Mouse (Mus musculus) activated CD4-positive, CD25-positive, alpha-beta regulatory T cell (primary cell): ENCODE data around the gene Mindy1. TPM values are rescaled to one million over a fixed set of nuclear protein-coding genes. Genes with fewer than 3 reads are reported as not detected.

ENCODE experiments used
- polyA plus RNA-seq, 2 experiments: library from polyadenylated mRNA; unstranded; fragments of 100-300 nt; shearing (Covaris generic); gene quantifications; one replicate each; pipeline ENCODE4 v1.2.1; 2017

The Mindy1 gene
- polyA plus RNA-seq, result 10 to 100 TPM; 28.2 to 29.8 TPM

GRCm38 (mm10) chr3:95281216-95282126 lies at the start of gene Mindy1, which contains the start of gene Prune1:
Gene Mindy1, plus strand, starts transcription at chr3:95281345.
Gene Prune1, minus strand, starts transcription at chr3:95282076.

GRCm38 (mm10) chr3:95241498-95241897 lies 39.6 kb upstream of the Mindy1 start, which contains the start of gene Gm128:
Gene Gm128, minus strand, starts transcription at chr3:95241598.

GRCm38 (mm10) chr3:95250783-95251424 lies 30.2 kb upstream of the Mindy1 start, which contains the start of gene Bnipl:
Gene Bnipl, minus strand, starts transcription at chr3:95251193.

GRCm38 (mm10) chr3:95307100-95307499 lies 26.0 kb downstream of the Mindy1 start, which contains the start of gene Anxa9:
Gene Anxa9, minus strand, starts transcription at chr3:95307176.

GRCm38 (mm10) chr3:95314486-95315093 lies 33.4 kb downstream of the Mindy1 start, which contains the start of gene Cers2:
Gene Cers2, plus strand, starts transcription at chr3:95314791.

Other genes starting within 250 kb of the Mindy1 start
- 100 to 1,000 TPM; 267 to 314 TPM for gene Psmd4, start 238.7 kb upstream of the Mindy1 start, polyA plus RNA-seq
- gene Pip5k1a, start 174.4 kb upstream of the Mindy1 start, polyA plus RNA-seq, result 10 to 100 TPM; 24.1 to 24.5 TPM
- gene Vps72, start 170.3 kb upstream of the Mindy1 start, polyA plus RNA-seq, result 100 to 1,000 TPM in 1 of 2 experiments, 10 to 100 TPM in 1; 99.6 to 118 TPM
- gene Tmod4, start 156.9 kb upstream of the Mindy1 start, polyA plus RNA-seq, result 1 to 10 TPM; 2.0 to 4.4 TPM
- 100 to 1,000 TPM in 1 of 2 experiments, 10 to 100 TPM in 1; 65.2 to 120 TPM for gene Scnm1, start 147.3 kb upstream of the Mindy1 start, polyA plus RNA-seq
- 10 to 100 TPM; 23.6 to 34.9 TPM for gene Lysmd1, start 147.3 kb upstream of the Mindy1 start, polyA plus RNA-seq
- 100 to 1,000 TPM; 229 to 255 TPM for gene Tnfaip8l2, start 139.0 kb upstream of the Mindy1 start, polyA plus RNA-seq
- 1 to 10 TPM; 1.8 to 1.9 TPM for gene Sema6c, start 120.9 kb upstream of the Mindy1 start, polyA plus RNA-seq
- 10 to 100 TPM; 24.8 to 34.5 TPM for gene Gabpb2, start 63.4 kb upstream of the Mindy1 start, polyA plus RNA-seq
- gene Cdc42se1, start 52.6 kb upstream of the Mindy1 start, polyA plus RNA-seq, result 100 to 1,000 TPM; 446 to 449 TPM
- gene Mllt11, start 49.2 kb upstream of the Mindy1 start, polyA plus RNA-seq, result 10 to 100 TPM in 1 of 2 experiments, 1 to 10 TPM in 1; 9.1 to 20.6 TPM
- 1 to 10 TPM in 1 of 2 experiments, under 1 TPM in 1; 0.42 to 1.2 TPM for gene Gm128, start 39.7 kb upstream of the Mindy1 start, polyA plus RNA-seq
- gene Bnipl, start 30.2 kb upstream of the Mindy1 start, polyA plus RNA-seq, result 1 to 10 TPM in 1 of 2 experiments, under 1 TPM in 1; 0.45 to 1.1 TPM
- gene Prune1, start 731 bp downstream of the Mindy1 start, polyA plus RNA-seq, result 1 to 10 TPM; 6.4 to 6.5 TPM
- gene Anxa9, start 25.8 kb downstream of the Mindy1 start, polyA plus RNA-seq, result under 1 TPM in 1 of 2 experiments, not detected in 1; 0.85 TPM
- 100 to 1,000 TPM; 193 to 214 TPM for gene Cers2, start 33.4 kb downstream of the Mindy1 start, polyA plus RNA-seq
- gene Setdb1, start 75.9 kb downstream of the Mindy1 start, polyA plus RNA-seq, result 10 to 100 TPM; 27.3 to 39.2 TPM
- gene 4930558C23Rik, start 121.5 kb downstream of the Mindy1 start, polyA plus RNA-seq, result not detected
- gene Arnt, start 153.0 kb downstream of the Mindy1 start, polyA plus RNA-seq, result 10 to 100 TPM; 33.0 to 36.3 TPM
- gene Ctsk, start 217.9 kb downstream of the Mindy1 start, polyA plus RNA-seq, result not detected
- 100 to 1,000 TPM; 332 to 402 TPM for gene Ctss, start 245.4 kb downstream of the Mindy1 start, polyA plus RNA-seq